Mouse (Mus musculus) megakaryocyte, embryonic 14.5 days (primary cell): ENCODE results near the gene Tnnt3. TPM values are rescaled to one million over a fixed set of nuclear protein-coding genes. Genes with fewer than 3 reads are reported as not detected.

ENCODE experiments used
- H3K27me3 ChIP-seq: replicated peaks from 2 replicates; pipeline ENCODE3; 2012; ENCODE audit warnings: inconsistent platforms
- H3K36me3 ChIP-seq: replicated peaks from 2 replicates; pipeline ENCODE3; 2012; ENCODE audit warnings: low read length, inconsistent platforms, mixed read lengths
- H3K4me1 ChIP-seq: 2 replicates; pipeline ENCODE4 v1.6.1; 2012; ENCODE audit warnings: inconsistent platforms
- H3K4me3 ChIP-seq: replicated peaks from 2 replicates; pipeline ENCODE3; 2012; ENCODE audit warnings: moderate library complexity, mild to moderate bottlenecking, inconsistent platforms
- H3K9me3 ChIP-seq: 2 replicates; pipeline ENCODE4 v1.6.1; 2012; ENCODE audit warnings: inconsistent platforms
- FLI1 ChIP-seq: IDR thresholded peaks from 2 replicates; pipeline ENCODE4 v1.6.1; 2012; ENCODE audit warnings: low read length, inconsistent platforms, mixed read lengths
- GATA1 ChIP-seq: IDR thresholded peaks from 3 replicates; pipeline ENCODE4 v1.6.1; 2012; ENCODE audit warnings: mixed read lengths, low read length, inconsistent platforms, borderline replicate concordance
- polyA plus RNA-seq: library from polyadenylated mRNA; stranded (reverse); fragments of >175 nt; gene quantifications from 2 replicates; pipeline ENCODE4 v1.2.3, GENCODE M21; 2012; ENCODE audit warnings: low replicate concordance; ENCODE audit not compliant: insufficient read depth

The Tnnt3 gene
- polyA plus RNA-seq, 1 experiment, result not detected

DNA sequence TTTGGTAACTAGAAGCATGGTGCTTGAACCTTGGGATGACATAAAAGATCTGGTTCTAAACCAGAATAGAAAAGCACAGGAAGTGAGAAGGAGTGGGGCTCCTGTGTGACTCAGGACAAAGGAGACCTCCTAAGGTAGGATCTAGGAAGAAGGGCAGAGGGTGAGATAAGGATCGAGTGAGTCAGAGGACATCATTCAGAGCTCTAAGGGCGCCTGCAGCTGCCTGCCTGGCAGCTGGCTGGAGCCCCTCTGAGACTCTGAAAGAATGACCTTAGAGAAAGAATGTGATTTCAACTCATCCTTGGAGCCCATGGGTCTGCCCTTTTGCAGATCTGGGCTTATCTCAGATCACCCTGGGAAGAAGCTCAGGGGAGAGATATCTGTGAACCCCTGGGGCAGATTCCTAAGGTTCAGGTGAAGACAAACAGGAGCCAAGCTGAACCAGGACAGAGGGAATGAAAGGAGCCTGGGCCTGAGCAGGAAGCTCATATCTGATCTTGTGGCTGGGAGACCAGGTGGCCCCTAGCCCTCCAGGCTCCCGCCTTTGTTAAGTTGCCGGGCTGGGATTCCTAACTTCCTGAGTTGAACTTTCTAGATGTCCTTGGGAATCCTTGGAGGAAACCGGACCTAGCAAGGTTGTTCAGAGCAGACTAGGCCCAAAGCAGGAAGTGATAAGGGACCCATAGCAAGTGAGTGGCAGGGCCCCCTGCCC, 530 bp downstream of the Tnnt3 start:
- H3K36me3 ChIP-seq, result no peaks in the 10 kb centered on the region
- 0 out of 2 replicates have a peak, but pooled peaks cover 2% of the 10 kb centered on the region for H3K4me1 ChIP-seq
- H3K27me3 ChIP-seq, result peaks cover 79% of the 10 kb centered on the region
- TF ChIP-seq FLI1, result no peak
- TF ChIP-seq GATA1, result no peak
- H3K4me3 ChIP-seq, result no peak overlapping the region
- no peaks in the 10 kb centered on the region for H3K9me3 ChIP-seq

- Histone ChIP-seq H3K9me3 (no peaks in the 10 kb centered on the region), H3K27me3 (peaks cover 82% of the 10 kb centered on the region), H3K36me3 (no peaks in the 10 kb centered on the region), H3K4me3 (no peak overlapping the region), H3K4me1 (0 out of 2 replicates have a peak, but pooled peaks cover 2% of the 10 kb centered on the region)
- TF ChIP-seq FLI1 (no peak), GATA1 (no peak)
Observed at GRCm38 (mm10) chr7:142500032-142500431, 1.4 kb downstream of the Tnnt3 start.

GRCm38 (mm10) chr7:142503206-142503605, 4.6 kb downstream of the Tnnt3 start:
- TF ChIP-seq FLI1, result no peak
- TF ChIP-seq GATA1, result no peak
- no peaks in the 10 kb centered on the region for H3K36me3 ChIP-seq
- no peak overlapping the region for H3K4me3 ChIP-seq
- peaks cover 83% of the 10 kb centered on the region for H3K27me3 ChIP-seq
- 0 out of 2 replicates have a peak, but pooled peaks cover 2% of the 10 kb centered on the region for H3K4me1 ChIP-seq
- H3K9me3 ChIP-seq, result no peaks in the 10 kb centered on the region

DNA sequence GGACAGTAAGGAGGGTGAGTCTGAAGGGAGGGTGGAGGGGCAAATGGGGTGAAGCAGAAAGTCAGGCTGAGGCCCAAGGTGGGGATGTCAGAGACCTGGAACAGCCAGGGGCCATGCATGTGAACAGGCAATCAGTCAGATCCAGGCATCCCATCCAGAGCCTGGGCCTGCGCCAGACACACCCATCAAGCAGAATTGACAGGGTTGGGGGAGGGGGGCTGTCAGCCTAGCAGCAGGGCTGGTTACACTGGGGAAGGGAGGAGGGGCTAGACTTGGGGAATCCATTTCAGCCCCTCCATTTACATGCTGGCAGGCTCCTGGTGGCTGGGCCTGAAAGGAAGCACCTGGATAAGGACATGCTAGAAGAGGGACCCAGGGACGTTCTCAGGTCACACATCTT, 7.3 kb downstream of the Tnnt3 start:
- Histone ChIP-seq H3K9me3 (no peaks in the 10 kb centered on the region), H3K4me1 (no peaks in the 10 kb centered on the region), H3K36me3 (no peaks in the 10 kb centered on the region), H3K27me3 (peaks cover 84% of the 10 kb centered on the region), H3K4me3 (no peak overlapping the region)
- TF ChIP-seq FLI1 (no peak), GATA1 (no peak)

DNA sequence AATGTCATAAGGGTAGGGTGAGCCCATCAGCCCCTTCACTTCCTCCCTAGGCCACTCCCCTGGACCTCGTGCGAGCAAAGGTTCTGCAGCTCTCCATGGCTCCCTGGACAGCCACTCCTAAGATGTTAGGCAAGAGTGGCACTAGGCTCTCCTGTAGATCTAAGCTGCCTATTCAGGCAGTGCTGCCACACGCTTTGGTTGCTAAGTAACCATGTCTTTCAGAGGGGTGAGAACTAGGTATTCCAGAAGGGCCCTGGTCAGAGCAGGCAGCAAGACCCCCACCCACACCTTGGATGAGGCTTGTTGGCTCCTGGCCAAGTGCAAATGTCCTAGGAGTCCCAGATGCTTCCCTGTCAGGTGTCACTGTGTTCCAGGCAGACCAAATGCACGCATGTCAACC, 7.9 kb downstream of the Tnnt3 start:
- TF ChIP-seq GATA1, result no peak
- no peak for TF ChIP-seq FLI1
- no peaks in the 10 kb centered on the region for H3K4me1 ChIP-seq
- no peaks in the 10 kb centered on the region for H3K9me3 ChIP-seq
- no peaks in the 10 kb centered on the region for H3K36me3 ChIP-seq
- H3K4me3 ChIP-seq, result no peak overlapping the region
- peaks cover 83% of the 10 kb centered on the region for H3K27me3 ChIP-seq

DNA sequence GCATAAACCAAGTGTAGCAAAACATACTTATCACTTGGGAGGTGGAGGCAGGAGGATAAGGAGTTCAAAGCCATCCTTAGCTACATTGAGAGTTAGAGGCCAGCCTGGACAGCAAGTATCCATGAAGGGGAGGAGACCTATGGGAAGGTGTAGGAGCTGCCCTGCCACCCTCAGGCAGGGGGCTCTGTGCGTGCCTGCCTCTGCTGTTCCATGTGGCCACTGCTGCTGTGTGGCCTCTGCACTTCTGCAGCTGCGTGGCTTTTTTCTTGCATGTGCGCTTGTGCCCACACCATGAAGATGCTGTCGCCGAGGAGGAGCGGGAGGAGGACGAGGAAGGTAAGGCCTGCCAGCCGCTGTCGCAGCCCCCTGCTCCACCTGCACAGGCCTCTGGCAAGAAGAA, 8.8 kb downstream of the Tnnt3 start:
- no peak for TF ChIP-seq GATA1
- TF ChIP-seq FLI1, result no peak

GRCm38 (mm10) chr7:142509518-142509917, 10.9 kb downstream of the Tnnt3 start:
- no peaks in the 10 kb centered on the region for H3K9me3 ChIP-seq
- H3K4me1 ChIP-seq, result no peaks in the 10 kb centered on the region
- H3K36me3 ChIP-seq, result no peaks in the 10 kb centered on the region

More for the DNA sequence above, 8.8 kb downstream of the Tnnt3 start:
- no peak overlapping the region for H3K4me3 ChIP-seq
- H3K27me3 ChIP-seq, result peaks cover 81% of the 10 kb centered on the region
- H3K9me3 ChIP-seq, result no peaks in the 10 kb centered on the region
- H3K36me3 ChIP-seq, result no peaks in the 10 kb centered on the region
- no peaks in the 10 kb centered on the region for H3K4me1 ChIP-seq

GRCm38 (mm10) chr7:142510021-142510777, 11.6 kb downstream of the Tnnt3 start:
- no peaks in the 10 kb centered on the region for H3K4me1 ChIP-seq
- no peak overlapping the region for H3K4me3 ChIP-seq
- H3K9me3 ChIP-seq, result no peaks in the 10 kb centered on the region
- TF ChIP-seq FLI1 (no peak), GATA1 (no peak)
- H3K36me3 ChIP-seq, result no peaks in the 10 kb centered on the region
- H3K27me3 ChIP-seq, result peaks cover 81% of the 10 kb centered on the region

More at GRCm38 (mm10) chr7:142509518-142509917, 10.9 kb downstream of the Tnnt3 start:
- H3K4me3 ChIP-seq, result no peak overlapping the region
- H3K27me3 ChIP-seq, result peaks cover 84% of the 10 kb centered on the region
- TF ChIP-seq GATA1, result no peak
- no peak for TF ChIP-seq FLI1

GRCm38 (mm10) chr7:142514048-142514447, 15.4 kb downstream of the Tnnt3 start:
- H3K27me3 ChIP-seq, result peaks cover 67% of the 10 kb centered on the region
- no peaks in the 10 kb centered on the region for H3K4me1 ChIP-seq
- H3K4me3 ChIP-seq, result no peak overlapping the region
- no peak for TF ChIP-seq FLI1
- no peak for TF ChIP-seq GATA1
- H3K9me3 ChIP-seq, result no peaks in the 10 kb centered on the region
- H3K36me3 ChIP-seq, result no peaks in the 10 kb centered on the region

- H3K4me1 ChIP-seq, result no peaks in the 10 kb centered on the region
- H3K4me3 ChIP-seq, result no peak overlapping the region
- no peak for TF ChIP-seq GATA1
- TF ChIP-seq FLI1, result no peak
- H3K36me3 ChIP-seq, result no peaks in the 10 kb centered on the region
- peaks cover 63% of the 10 kb centered on the region for H3K27me3 ChIP-seq
- H3K9me3 ChIP-seq, result no peaks in the 10 kb centered on the region
Observed at GRCm38 (mm10) chr7:142516221-142516978, 17.8 kb downstream of the Tnnt3 start.
